Comparison of ENCODE assay signal across 9 mouse cellular contexts in the genomic region with DNA sequence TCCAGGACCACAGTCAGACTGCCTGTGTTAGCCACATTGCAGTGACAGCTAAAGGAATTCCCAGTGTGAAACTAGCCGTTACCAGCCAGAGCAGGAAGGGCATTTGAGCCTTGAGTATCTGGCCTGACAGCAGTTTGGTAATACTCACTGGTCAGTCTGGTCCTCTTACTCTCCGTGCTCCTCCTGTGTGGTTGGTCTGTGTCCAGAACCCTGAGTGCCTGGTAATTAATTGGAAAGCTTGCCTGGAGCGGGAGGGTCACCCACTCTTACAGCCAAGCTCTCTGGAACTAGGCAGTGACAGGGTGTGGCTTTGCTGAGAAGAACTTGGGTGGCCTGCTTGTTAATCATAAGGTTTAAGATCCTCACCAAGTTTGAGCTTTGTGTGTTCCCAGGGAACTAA. TPM values are rescaled to one million over a fixed set of nuclear protein-coding genes. Genes with fewer than 3 reads are reported as not detected.
A peak's percentile ranks its signal among the peaks of the same experiment; 100 is the strongest.
DNase-seq lines count a peak whose midpoint lies in the region; ATAC-seq and TF ChIP-seq lines count a peak whose summit lies in the region.
"Had no signal": no experiment of that assay in that cellular context is flagged by ENCODE, and none has a peak within 500 bp of the region (broad histone marks: within the 10 kb centered on the region; RNA-seq: fewer than 3 reads in every experiment).

No protein-coding gene starts in this region.

- no peak overlapping the region for H3K4me3 ChIP-seq in testis, adult 2 months (ENCODE audit: control insufficient read depth, low read depth, low read length)
- H3K4me3 ChIP-seq in midbrain, embryonic 15.5 days, result no peak overlapping the region
- H3K4me3 ChIP-seq: erythroblast, embryonic 14.5 days; liver, embryonic 15.5 days had no signal

- no peaks in the 10 kb centered on the region for H3K4me1 ChIP-seq in testis, adult 2 months (ENCODE audit: control insufficient read depth, insufficient read depth, low read length)
- no peaks in the 10 kb centered on the region for H3K4me1 ChIP-seq in midbrain, embryonic 15.5 days

- H3K27me3 ChIP-seq in testis, adult 2 months (ENCODE audit: control insufficient read depth, insufficient read depth, low read length), result no peaks in the 10 kb centered on the region
- no peaks in the 10 kb centered on the region for H3K27me3 ChIP-seq in midbrain, embryonic 15.5 days (replicated peaks)
- H3K27me3 ChIP-seq: liver, embryonic 15.5 days had no signal

- no peaks in the 10 kb centered on the region for H3K36me3 ChIP-seq in testis, adult 2 months (ENCODE audit: control insufficient read depth, insufficient read depth, low read length)
- no peaks in the 10 kb centered on the region for H3K36me3 ChIP-seq in midbrain, embryonic 15.5 days (replicated peaks)
- H3K36me3 ChIP-seq: liver, embryonic 15.5 days had no signal

- H3K9ac ChIP-seq in midbrain, embryonic 15.5 days, result no peak overlapping the region
- H3K9ac ChIP-seq: liver, embryonic 15.5 days had no signal

- no peak; the same call in 1 of the 2 replicates for TF ChIP-seq CTCF in testis, adult 2 months (IDR thresholded peaks at IDR 0.05; ENCODE audit: control insufficient read depth, insufficient read depth, insufficient replicate concordance, low read depth, low read length)

- no peak for DNase-seq in testis, postnatal 10 days (ENCODE audit: low spot score)
- peak; percentile 12 for DNase-seq in gastrocnemius, postnatal 25 days
- DNase-seq in kidney, postnatal 36 days, result peak; percentile 40
- no peak for DNase-seq in frontal cortex, postnatal 14 days (ENCODE audit: low spot score in 2 of 2)

- H3K4me2 ChIP-seq in midbrain, embryonic 15.5 days, result no peak overlapping the region
- H3K4me2 ChIP-seq: liver, embryonic 15.5 days had no signal

- TF ChIP-seq POLR2A in testis, adult 2 months (IDR thresholded peaks at IDR 0.05; ENCODE audit: control insufficient read depth, low read depth, low read length), result no peak

- H3K9me3 ChIP-seq in midbrain, embryonic 15.5 days, result no peaks in the 10 kb centered on the region
- H3K9me3 ChIP-seq: liver, embryonic 15.5 days had no signal

- ATAC-seq in midbrain, embryonic 15.5 days (replicated peaks), result no peak
- no peak for ATAC-seq in granulocyte monocyte progenitor cell, adult 5-6 weeks (replicated peaks; ENCODE audit: poor library complexity, severe bottlenecking)

- peak overlapping the region; percentile 68 for H3K27ac ChIP-seq in testis, adult 2 months (ENCODE audit: control insufficient read depth, insufficient read depth, low read depth, low read length)
- no peak overlapping the region for H3K27ac ChIP-seq in midbrain, embryonic 15.5 days
- H3K27ac ChIP-seq: liver, embryonic 15.5 days had no signal

- 81% methylated on average over 3 of the region's 3 CpGs for WGBS in midbrain, embryonic 15.5 days

RNA-seq across cellular contexts. Expression of gene Rpp40, which starts 57.5 kb away (rescaled TPM):
- 4.5 and 4.9 TPM in 2 replicates for polyA plus RNA-seq in testis, adult 2 months (2012; rRNA removed)
- total RNA-seq in gastrocnemius, postnatal 25 days (2021), result 10 to 100 TPM; 11.0 to 12.9 TPM
- polyA plus RNA-seq in midbrain, embryonic 15.5 days (2015; fragmentation: Nextera tagmentation; extraction: Ambion mirVana), result 6.0 and 7.5 TPM in 2 replicates
- 22.6 and 33.0 TPM in 2 replicates for total RNA-seq in granulocyte monocyte progenitor cell, adult 5-6 weeks (2014; fragmentation: Nextera tagmentation)
- 20.2 and 21.2 TPM in 2 replicates for total RNA-seq in granulocyte monocyte progenitor cell, adult 5-6 weeks (2017)

Comparison
In these comparisons a context has a peak if more than half of its experiments do, and no peak if none do; other contexts are left out.
1. DNase-seq: peak in gastrocnemius, postnatal 25 days (single experiment) and kidney, postnatal 36 days (2 of 2); none in testis, postnatal 10 days (single experiment) and frontal cortex, postnatal 14 days (0 of 2).